Mouse (Mus musculus) adrenal gland, adult 2 months (tissue): ENCODE measurements around the gene Chst3. TPM values are rescaled to one million over a fixed set of nuclear protein-coding genes. Genes with fewer than 3 reads are reported as not detected.
"Not testable (repeated sequence)": the region's sequence is repeated elsewhere in the genome, so short reads cannot be mapped to it uniquely, and the experiment has no call there.

Experiments used
- DNase-seq: peaks from one replicate; pipeline ENCODE4 v3.0.0; 2021
- long read RNA-seq: library from polyadenylated mRNA; stranded (forward); transcript quantifications from one replicate; pipeline ENCODE4 v2.0.0, GENCODE M21; 2021
- polyA plus RNA-seq: library from polyadenylated mRNA; depleted of rRNA; stranded (reverse); fragments of >200 nt; gene quantifications from 2 replicates; pipeline ENCODE4 v1.2.3, GENCODE M21; 2012; rRNA removed
- total RNA-seq, 2 experiments: library from RNA; stranded (reverse); gene quantifications; 2 replicates each; pipeline ENCODE4 v1.2.3; 2021

The Chst3 gene
- total RNA-seq: under 1 TPM; 0.37 to 0.79 TPM
- 1.7 TPM in 2 replicates for polyA plus RNA-seq
- long read RNA-seq, partial matches to known transcripts: 0 of 1 reads
- long read RNA-seq, other reads (novel, unspliced or antisense): 1 of 1 reads

- peak; percentile 59 for DNase-seq
These were observed at the start of gene Chst3 for GRCm38 (mm10) chr10:60218591-60219499. Chst3 (minus strand) TSS chr10:60219260.

GRCm38 (mm10) chr10:60268738-60269137 lies 49.7 kb upstream of the Chst3 start:
- no peak for DNase-seq

DNA sequence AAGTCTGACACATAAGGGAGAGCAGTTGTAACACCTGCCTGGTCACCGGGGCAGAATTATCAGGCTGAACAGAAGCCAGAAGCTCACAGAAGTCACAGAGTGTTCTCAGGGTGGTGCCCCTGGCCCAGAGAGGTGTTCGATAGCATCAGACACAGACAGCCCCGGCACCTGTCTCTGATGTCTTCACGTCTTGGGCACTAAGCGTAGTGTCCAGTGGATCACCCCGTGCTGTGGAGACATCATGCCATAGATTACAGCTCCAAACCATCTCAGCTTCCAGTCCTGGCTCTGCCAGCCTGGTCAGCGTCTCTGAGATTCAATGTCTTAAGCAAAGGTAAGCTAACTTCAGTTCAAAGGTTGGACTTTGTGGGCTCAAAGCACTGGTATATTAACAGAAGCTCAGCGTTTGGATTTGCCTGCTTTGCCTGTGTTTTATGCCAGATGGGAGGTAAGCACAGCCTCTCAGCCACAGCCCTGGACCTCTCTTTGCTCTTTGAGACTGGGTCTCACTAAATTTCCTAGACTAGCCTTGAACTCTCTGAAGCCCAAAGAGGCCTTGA lies 47.9 kb upstream of the Chst3 start:
- no peak for DNase-seq

DNA sequence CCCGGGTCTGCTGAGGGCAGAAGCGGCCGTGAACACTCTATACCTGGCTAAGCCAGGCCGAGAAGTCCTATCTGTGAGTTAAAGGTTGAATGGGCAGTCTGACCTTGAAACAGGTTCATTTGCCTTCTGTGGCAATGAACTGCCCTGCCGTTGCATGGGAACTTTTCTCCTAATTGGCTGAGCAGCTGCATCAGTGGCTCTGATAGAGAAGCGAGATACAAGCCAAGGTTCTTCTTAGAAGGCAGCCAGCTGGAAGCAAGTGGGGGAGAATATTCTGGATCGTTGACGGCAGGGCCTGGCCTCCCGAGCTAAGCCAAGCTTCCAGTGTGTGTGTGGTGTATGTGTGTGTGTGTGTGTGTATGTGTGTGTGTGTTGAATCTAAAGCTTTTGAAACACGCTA lies 46.2 kb upstream of the Chst3 start:
- DNase-seq: peak; percentile 66

DNA sequence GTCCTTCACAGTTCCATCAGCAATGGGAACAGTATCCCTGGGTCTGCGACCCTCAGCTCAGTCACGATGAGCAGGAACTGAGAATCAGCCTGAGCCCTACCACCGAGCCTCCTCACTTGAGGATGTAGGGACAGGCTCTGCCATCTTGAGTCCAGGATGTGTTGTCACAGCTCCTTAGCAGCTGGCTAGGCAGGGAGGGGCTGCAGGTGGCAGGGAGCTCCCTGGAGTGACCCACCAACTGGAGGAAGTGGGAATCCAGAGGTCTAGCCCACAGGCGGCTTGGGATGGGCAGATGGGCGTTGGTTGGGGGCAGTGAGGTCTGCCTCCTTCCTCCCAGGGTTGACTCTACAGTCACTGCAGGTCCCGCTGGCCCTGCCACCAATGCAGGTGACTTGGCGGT lies 44.3 kb upstream of the Chst3 start:
- DNase-seq: no peak

DNA sequence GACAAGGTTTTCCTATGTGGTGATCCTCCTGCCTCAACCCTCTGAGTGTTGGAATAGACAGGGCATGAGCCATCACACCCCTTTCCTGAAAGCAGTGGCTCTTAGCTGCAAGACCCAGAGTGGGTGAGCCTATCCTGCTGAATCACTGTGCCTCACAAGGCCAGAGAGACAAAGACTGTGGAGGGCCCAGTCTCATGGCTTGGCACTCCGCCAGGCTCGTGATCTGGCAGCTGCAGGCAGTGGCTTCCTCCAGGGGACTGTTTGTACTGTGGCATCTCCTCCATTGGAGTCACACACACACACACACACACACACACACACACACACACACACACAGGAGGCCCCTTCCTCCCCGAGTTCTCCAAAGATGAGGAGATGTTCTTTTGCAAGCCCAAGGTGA lies 43.3 kb upstream of the Chst3 start:
- DNase-seq: peak; percentile 96

GRCm38 (mm10) chr10:60261530-60261929 lies 42.5 kb upstream of the Chst3 start:
- DNase-seq: no peak

DNA sequence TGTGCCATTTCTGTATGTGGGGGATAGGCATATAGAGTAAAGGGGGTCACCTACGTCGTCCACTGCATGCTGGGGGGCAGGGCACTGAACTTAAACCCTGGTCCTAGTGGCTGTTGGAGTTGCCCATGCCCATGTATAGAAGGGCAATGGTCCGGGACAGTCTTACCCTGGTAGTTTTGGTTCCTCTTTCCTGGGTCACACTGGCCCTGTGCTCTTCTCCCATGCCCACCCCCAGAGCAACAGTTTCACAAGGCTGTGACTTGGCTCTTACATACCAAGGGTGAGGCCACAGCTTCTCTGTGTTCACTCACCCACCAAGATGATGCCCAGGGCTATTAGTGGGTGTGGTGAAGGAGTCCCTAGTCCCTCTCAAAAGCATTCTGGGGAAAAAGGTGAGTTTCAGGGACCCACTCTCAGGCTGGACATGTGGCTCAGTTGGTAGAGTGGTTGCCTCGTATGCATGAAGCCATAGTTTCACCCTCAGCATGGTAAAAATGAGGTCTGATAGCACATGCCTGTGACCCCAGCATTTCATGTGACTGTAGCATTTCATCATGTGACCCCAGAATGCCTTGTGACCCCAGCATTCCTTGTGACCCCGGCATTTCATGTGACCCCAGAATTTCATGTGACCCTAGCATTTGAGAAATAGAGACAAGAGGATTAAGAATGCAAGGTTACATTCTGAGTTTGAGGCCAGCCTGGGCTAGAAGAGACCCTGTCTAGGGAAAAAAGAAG lies 41.7 kb upstream of the Chst3 start:
- DNase-seq: no peak

DNA sequence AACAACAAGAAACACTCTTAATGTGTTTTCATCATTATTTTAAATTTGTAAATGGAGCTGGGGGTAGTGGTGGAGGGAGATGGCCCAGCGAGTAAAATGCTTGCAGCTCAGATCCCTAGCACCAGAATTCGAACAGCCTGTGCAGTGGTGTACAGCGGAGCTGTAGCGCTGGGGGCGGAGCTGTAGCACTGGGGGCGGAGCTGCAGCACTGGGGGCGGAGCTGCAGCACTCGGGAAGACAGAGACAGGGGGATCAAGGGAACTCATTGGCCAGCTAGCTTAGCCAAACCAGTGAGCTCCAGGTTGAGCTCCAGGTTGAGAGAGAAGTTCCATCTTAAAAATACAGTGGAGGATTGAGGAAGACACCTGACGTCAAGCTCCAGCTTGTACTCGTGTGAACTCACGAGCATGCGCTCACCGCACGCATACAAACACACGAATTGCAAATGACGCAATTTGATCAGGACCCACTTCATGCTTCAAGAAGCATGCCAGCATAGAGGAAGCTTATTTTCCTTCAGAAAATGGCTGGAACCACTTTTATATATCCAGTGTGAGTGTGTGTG lies 38.3 kb upstream of the Chst3 start:
- no peak for DNase-seq

DNA sequence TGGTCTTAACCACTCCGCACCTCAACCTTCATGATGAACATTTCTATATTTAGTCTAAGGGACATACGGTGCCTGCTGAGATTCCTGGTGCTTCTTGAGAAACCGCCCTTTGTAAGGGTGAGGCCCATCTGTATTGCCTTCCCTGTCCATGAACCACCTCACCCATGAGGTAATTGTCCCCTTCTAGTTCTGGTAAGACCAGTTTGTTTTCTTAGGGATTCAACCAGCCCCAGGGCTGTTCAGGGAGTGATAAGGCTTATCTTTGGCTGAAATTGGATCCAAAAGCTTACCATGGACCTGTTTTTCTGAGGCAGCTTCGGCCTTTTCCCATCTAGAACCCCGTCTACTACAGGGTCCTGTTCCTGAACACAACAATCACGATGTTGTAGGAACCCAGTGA lies 37.0 kb upstream of the Chst3 start:
- no peak for DNase-seq

- DNase-seq: peak; percentile 69
These were observed 33.5 kb upstream of the Chst3 start for GRCm38 (mm10) chr10:60252606-60253005.

- DNase-seq: no peak
These were observed 33.1 kb upstream of the Chst3 start for GRCm38 (mm10) chr10:60252187-60252586.

- no peak for DNase-seq
These were observed 31.4 kb upstream of the Chst3 start for GRCm38 (mm10) chr10:60250426-60250965.

DNA sequence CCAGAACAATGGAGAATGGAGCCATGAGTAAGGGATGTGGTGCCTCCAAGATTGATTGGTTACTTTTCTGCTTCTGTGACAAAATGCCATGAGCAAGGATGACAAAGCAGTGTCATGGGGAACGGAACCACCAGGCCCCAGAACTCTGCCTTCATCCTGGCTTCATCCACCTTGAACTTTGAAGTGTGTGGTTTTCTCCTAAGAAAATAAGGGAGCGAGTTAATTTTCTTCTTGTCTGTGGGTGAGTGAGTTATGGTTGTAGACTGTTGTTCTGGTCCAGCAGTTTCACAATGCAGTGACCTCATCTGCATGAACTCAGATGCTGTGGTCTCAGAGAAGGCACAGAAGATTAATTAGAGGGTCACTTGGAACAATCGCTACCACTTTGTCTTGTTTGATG lies 29.3 kb upstream of the Chst3 start:
- peak; percentile 63 for DNase-seq

GRCm38 (mm10) chr10:60246519-60246918 lies 27.5 kb upstream of the Chst3 start:
- DNase-seq: peak; percentile 66

- DNase-seq: no peak
These were observed 26.6 kb upstream of the Chst3 start for GRCm38 (mm10) chr10:60245635-60246034.

DNA sequence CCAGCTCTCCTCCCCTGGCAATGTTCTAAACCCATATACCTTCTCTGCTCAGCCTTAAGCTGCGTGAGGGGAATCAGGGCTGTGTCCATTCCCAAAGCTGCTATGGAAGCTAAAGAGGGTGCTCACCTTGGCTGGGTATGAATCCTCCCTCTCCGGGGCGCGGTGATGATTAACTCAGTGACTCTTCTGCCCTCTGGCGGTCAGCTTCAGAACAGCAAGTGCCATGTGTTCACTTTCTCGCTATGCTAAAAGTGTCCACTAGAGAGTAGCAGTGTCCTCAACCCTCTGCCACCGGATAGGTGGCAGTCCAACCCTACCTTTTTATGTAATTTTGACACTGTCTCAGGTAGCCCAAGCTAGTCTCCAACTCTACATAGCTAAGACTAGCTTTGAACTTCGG lies 26.0 kb upstream of the Chst3 start:
- peak; percentile 87 for DNase-seq

- DNase-seq: no peak
These were observed 24.9 kb upstream of the Chst3 start for GRCm38 (mm10) chr10:60243941-60244340.

GRCm38 (mm10) chr10:60240416-60240815 lies 21.4 kb upstream of the Chst3 start:
- DNase-seq: no peak

- DNase-seq: peak; percentile 65
These were observed 18.6 kb upstream of the Chst3 start for GRCm38 (mm10) chr10:60237475-60238154.

GRCm38 (mm10) chr10:60235876-60236275 lies 16.8 kb upstream of the Chst3 start:
- DNase-seq: not testable (repeated sequence)
